Mouse (Mus musculus): Measurements from ENCODE around the gene Mum1.

GRCm38 (mm10) chr10:80208841-80209371, 17.3 kb upstream of the Mum1 start:
- TF ChIP-seq CTCF (IDR thresholded peaks at IDR 0.05; ENCODE audit: low read depth, low read length) (no peak), POLR2A (IDR thresholded peaks at IDR 0.05; ENCODE audit: extremely low read depth, insufficient read depth, low read length) (no peak)
